Comparison of ENCODE assay signal across 8 mouse cellular contexts in the genomic region with DNA sequence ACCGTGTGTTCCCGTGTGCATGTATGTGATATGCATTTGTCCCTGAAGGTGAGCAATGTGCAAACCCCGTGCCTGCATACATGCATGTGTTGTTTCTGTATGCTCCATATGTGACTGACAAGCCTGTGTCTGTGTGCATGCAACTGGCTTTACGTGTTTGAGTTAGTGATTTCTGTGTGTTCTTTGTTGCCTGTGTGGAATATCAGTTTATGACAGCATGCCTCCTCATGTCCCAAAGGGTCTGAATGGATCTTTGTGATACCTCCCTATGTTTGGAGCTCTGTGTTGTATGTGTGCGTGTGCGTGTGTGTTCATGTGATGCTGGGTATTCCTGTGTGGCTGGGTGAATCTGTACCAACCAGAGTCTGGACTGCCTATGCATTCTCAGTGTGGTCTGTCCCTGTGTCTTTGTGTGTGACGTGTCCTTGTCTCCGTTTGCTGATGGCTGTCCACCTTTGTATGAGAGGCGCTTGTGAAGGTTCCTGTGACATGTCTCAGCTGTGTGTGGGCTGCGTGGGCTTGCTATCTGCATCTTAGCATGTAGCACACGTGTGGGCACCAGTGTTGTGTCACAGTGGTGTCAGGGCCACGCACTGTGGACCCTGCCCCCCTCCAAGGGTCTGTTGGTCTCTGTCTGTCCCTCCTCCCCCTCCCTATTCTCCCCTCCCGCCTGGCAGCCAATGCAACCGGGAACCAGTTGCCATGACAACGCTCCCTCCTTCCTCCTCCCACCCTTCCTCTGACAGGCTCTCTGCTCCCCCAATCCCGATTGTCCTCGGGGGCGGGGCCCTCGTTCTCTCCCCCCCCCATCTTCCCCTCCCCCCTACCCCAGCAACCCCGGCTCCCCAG. TPM values are rescaled to one million over a fixed set of nuclear protein-coding genes. Genes with fewer than 3 reads are reported as not detected.
DNase-seq lines count a peak whose midpoint lies in the region; ATAC-seq and TF ChIP-seq lines count a peak whose summit lies in the region.

A gene (minus strand): TSS at position 146 of the 849 bp plus-strand sequence.

- H3K4me1 ChIP-seq in lung, embryonic 14.5 days (ENCODE audit: insufficient read depth), result peaks cover 11% of the 10 kb centered on the region; the same call in 1 of the 2 replicates
- H3K4me1 ChIP-seq in liver, embryonic 16.5 days (ENCODE audit: control insufficient read depth, low read depth, low read length), result peaks cover 3% of the 10 kb centered on the region
- peaks cover 33% of the 10 kb centered on the region for H3K4me1 ChIP-seq in stomach, embryonic 15.5 days

- H3K4me3 ChIP-seq in lung, embryonic 14.5 days (ENCODE audit: low read depth, low read length), result peak within 1 kb of the TSS; percentile 58
- H3K4me3 ChIP-seq in liver, embryonic 16.5 days (ENCODE audit: low read depth, low read length), result peak within 1 kb of the TSS; percentile 60
- H3K4me3 ChIP-seq in stomach, embryonic 15.5 days (replicated peaks), result peak within 1 kb of the TSS; percentile 62

- no peak for TF ChIP-seq CTCF in lung, embryonic 14.5 days (IDR thresholded peaks at IDR 0.05; ENCODE audit: low read depth)

- 0 out of 2 replicates have a peak within 1 kb of the TSS, but pooled peaks have one; percentile 1 for H3K27ac ChIP-seq in lung, embryonic 14.5 days (ENCODE audit: low read depth)
- H3K27ac ChIP-seq in liver, embryonic 16.5 days (ENCODE audit: low read length), result no peak within 1 kb of the TSS
- H3K27ac ChIP-seq in stomach, embryonic 15.5 days, result 0 out of 2 replicates have a peak within 1 kb of the TSS, but pooled peaks have one; percentile 9

- peak; percentile 89 for DNase-seq in lung, embryonic 14.5 days
- no peak for DNase-seq in lung, postnatal 4 days
- DNase-seq in cerebellum, adult 9-11 months, result peak; percentile 95
- peak; percentile 71 to 78 for DNase-seq in frontal cortex, postnatal 25 days (ENCODE audit: low spot score in 2 of 2)
- DNase-seq in layer of hippocampus, adult 18-20 months (ENCODE audit: low spot score in 2 of 2), result peak; percentile 93 to 97
- DNase-seq in T-cell, adult 2 months (ENCODE audit: low spot score), result no peak

- peak within 1 kb of the TSS; percentile 54 for H3K9ac ChIP-seq in lung, embryonic 14.5 days
- peak within 1 kb of the TSS; percentile 39 for H3K9ac ChIP-seq in liver, embryonic 16.5 days (ENCODE audit: low read depth, low read length)
- peak within 1 kb of the TSS; percentile 23 for H3K9ac ChIP-seq in stomach, embryonic 15.5 days

- peaks cover 10% of the 10 kb centered on the region; the same call in 1 of the 2 replicates for H3K36me3 ChIP-seq in lung, embryonic 14.5 days (ENCODE audit: insufficient read depth)
- no peaks in the 10 kb centered on the region for H3K36me3 ChIP-seq in liver, embryonic 16.5 days (ENCODE audit: control insufficient read depth, insufficient read depth)
- no peaks in the 10 kb centered on the region for H3K36me3 ChIP-seq in stomach, embryonic 15.5 days

- no peaks in the 10 kb centered on the region for H3K9me3 ChIP-seq in lung, embryonic 14.5 days (ENCODE audit: low read depth, low read length)
- H3K9me3 ChIP-seq in liver, embryonic 16.5 days (replicated peaks; ENCODE audit: control insufficient read depth, low read length), result no peaks in the 10 kb centered on the region
- H3K9me3 ChIP-seq in stomach, embryonic 15.5 days, result no peaks in the 10 kb centered on the region

- H3K27me3 ChIP-seq in lung, embryonic 14.5 days (ENCODE audit: insufficient read depth, low read length), result 0 out of 2 replicates have a peak, but pooled peaks cover 7% of the 10 kb centered on the region
- H3K27me3 ChIP-seq in liver, embryonic 16.5 days (ENCODE audit: control insufficient read depth, insufficient read depth, low read depth, low read length), result peaks cover 55% of the 10 kb centered on the region
- H3K27me3 ChIP-seq in stomach, embryonic 15.5 days (replicated peaks), result peaks cover 8% of the 10 kb centered on the region

- peak within 1 kb of the TSS; percentile 92 for H3K4me2 ChIP-seq in lung, embryonic 14.5 days
- peak within 1 kb of the TSS; percentile 68 for H3K4me2 ChIP-seq in liver, embryonic 16.5 days (ENCODE audit: low read depth, low read length)
- H3K4me2 ChIP-seq in stomach, embryonic 15.5 days, result peak within 1 kb of the TSS; percentile 88

- 18% methylated on average over 20 of the region's 20 CpGs for WGBS in lung, embryonic 14.5 days
- whole genome bisulfite sequencing in liver, embryonic 16.5 days (ENCODE audit: insufficient replicate concordance), result 22% methylated on average over 19 of the region's 20 CpGs
- WGBS in stomach, embryonic 15.5 days, result 23% methylated on average over 20 of the region's 20 CpGs

- peak; percentile 13 for ATAC-seq in lung, embryonic 14.5 days (ENCODE audit: insufficient read depth)
- ATAC-seq in liver, embryonic 16.5 days (ENCODE audit: low read depth), result no peak
- peak; percentile 41; the same call in 1 of the 2 replicates for ATAC-seq in stomach, embryonic 15.5 days (ENCODE audit: insufficient read depth, low FRiP score, low read depth)

RNA-seq across cellular contexts. Expression of the gene that starts here (rescaled TPM):
- polyA plus RNA-seq in lung, embryonic 14.5 days (2014; fragmentation: Nextera tagmentation; extraction: Ambion mirVana), result 5.0 and 5.9 TPM in 2 replicates
- 1 to 10 TPM; 8.1 to 8.9 TPM for total RNA-seq in layer of hippocampus, adult 18-20 months (2021)
- polyA plus RNA-seq in liver, embryonic 16.5 days (2015; fragmentation: Nextera tagmentation; extraction: Ambion mirVana), result 0.08 and 0.22 TPM in 2 replicates
- polyA plus RNA-seq in stomach, embryonic 15.5 days (2015; fragmentation: Nextera tagmentation; extraction: Ambion mirVana), result 6.7 and 14.4 TPM in 2 replicates

Comparison
In these comparisons a context has a peak if more than half of its experiments do, and no peak if none do; other contexts are left out.
1. DNase-seq: peak in lung, embryonic 14.5 days (single experiment), cerebellum, adult 9-11 months (single experiment), frontal cortex, postnatal 25 days (2 of 2) and layer of hippocampus, adult 18-20 months (2 of 2); none in lung, postnatal 4 days (0 of 2) and T-cell, adult 2 months (single experiment).
2. Peak in every context shown above with its lines, with median percentiles within 50 percentile points of each other: H3K4me2 ChIP-seq, H3K4me3 ChIP-seq and H3K9ac ChIP-seq.